Mouse (Mus musculus) spleen, postnatal 4 days (tissue): ENCODE data around the gene Tcp10c.
"Not testable (repeated sequence)": the region's sequence is repeated elsewhere in the genome, so short reads cannot be mapped to it uniquely, and the experiment has no call there.

Experiments
- DNase-seq, 2 experiments: peaks; one replicate each; pipeline ENCODE4 v3.0.0; 2022; ENCODE audit warnings: low spot score in 2 of 2

The Tcp10c gene

DNA sequence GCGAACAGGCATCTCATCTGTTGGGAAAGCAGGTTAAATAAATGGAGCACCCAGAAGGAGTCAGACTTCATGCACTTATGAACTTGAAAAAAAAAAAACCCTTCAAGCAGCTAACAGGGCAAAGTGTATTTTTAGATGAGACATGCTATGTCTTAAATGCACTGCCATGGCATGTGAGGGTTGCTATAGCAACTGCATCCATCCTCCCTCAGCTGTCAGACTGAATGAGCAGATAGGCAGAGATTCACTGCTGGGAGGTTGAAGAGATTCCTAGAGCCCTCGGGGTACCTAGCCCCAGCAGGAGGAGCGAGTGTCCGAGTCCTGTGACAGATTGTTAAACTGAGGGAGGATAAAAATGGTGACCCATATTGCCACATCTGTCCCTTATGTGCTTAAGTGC lies 36.6 kb downstream of the Tcp10c start:
- DNase-seq: not testable (repeated sequence)

DNA sequence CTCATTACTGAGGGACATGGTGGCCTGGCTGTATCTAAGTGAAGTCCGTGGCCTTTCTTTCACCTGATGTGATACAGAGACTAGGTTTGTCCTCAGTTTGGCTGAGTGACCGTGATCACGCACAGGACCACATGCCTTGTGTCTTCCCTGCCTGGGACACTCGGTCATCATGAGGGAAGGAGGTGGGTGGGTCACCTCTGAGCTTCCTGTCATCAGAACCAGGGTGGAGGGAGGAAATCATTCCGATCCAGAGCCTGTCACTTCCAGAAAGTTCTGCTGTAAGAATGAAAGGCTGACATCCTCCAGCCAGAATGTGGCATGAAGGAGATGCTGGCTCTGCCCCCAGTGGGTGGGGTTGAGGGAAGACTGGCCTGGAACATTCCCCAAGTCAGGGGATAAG lies 45.6 kb downstream of the Tcp10c start:
- peak in 1 of 2 experiments; percentile 10 for DNase-seq

- not testable (repeated sequence) for DNase-seq
Observed at GRCm38 (mm10) chr17:13402118-13402517, 47.7 kb downstream of the Tcp10c start.

- DNase-seq: not testable (repeated sequence)
Observed at GRCm38 (mm10) chr17:13403527-13404131, 49.3 kb downstream of the Tcp10c start.

DNA sequence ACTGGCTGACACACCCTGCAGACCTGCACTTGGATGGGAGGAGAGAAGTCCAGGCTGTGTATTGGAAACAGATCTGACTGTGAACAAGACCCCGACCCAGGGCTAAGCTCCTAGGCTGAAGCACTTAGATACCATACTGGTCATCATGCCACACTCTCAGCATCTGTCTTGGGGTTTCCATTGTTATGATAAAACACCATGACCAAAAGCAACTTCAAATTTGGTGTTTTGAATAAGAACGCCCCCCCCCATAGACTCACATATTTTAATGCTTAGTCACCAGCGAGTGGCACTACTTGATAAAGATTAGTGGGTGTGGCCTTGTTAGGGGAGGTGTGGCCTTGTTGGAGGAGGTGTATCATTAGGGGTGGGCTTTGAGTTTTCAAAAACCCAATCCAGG lies 51.7 kb downstream of the Tcp10c start:
- not testable (repeated sequence) for DNase-seq

- not testable (repeated sequence) for DNase-seq
Observed at GRCm38 (mm10) chr17:13406701-13407100, 52.3 kb downstream of the Tcp10c start.

DNA sequence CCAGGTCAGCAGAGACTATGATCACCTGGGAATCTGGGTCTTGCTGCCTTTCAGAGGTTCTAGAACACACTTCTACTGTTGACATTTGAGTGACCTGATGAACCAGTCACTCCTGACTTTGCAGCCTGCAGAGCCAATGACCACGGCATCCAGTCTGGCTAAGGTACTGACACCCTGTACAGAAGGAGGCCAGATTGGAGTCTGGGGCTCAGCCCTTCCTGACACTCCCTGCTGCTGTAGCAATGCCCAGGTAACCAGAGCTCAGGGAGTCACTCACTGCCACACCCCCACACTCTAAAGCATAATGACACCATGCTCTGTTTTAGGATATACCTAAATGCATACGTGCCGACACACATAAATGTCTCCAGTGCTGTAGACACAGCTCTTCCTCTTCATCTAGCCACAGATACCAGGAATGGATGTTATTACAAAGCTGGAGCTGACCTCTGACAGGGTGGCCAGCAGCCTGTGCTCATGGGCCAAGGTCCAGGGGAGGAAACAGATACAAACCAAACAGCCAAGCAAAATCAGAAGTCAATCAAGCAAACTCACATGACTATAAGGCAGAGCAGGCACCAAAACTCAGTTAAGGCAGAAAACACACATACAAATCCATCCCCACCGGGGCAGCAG lies 53.4 kb downstream of the Tcp10c start:
- not testable (repeated sequence) for DNase-seq

GRCm38 (mm10) chr17:13408257-13408633 lies 53.9 kb downstream of the Tcp10c start:
- DNase-seq: not testable (repeated sequence)

- DNase-seq: not testable (repeated sequence)
Observed at GRCm38 (mm10) chr17:13421022-13421591, 66.7 kb downstream of the Tcp10c start.

- not testable (repeated sequence) for DNase-seq
Observed at GRCm38 (mm10) chr17:13422638-13423037, 68.3 kb downstream of the Tcp10c start.

- not testable (repeated sequence) for DNase-seq
Observed at GRCm38 (mm10) chr17:13423373-13424024, 69.1 kb downstream of the Tcp10c start.

DNA sequence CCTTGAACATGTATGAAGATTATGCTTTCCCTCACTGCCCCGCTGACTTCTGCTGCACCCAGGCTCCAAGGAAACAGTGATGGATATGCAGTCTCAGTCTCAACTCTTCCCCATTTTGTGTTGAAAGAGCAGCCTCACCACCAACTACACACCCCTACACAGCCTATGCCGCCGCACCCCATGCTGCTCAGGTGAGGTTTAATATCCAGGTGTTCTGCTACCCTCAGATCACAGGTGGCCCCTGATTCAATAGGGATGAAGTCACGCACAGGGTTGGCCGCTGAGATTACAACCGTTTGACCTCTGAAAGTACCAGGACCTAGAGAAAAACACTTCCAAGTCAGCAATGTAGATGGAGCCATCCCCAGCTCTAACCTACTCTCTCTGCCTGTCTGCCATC lies 69.9 kb downstream of the Tcp10c start:
- DNase-seq: not testable (repeated sequence)

GRCm38 (mm10) chr17:13425694-13426093 lies 71.3 kb downstream of the Tcp10c start:
- DNase-seq: not testable (repeated sequence)

GRCm38 (mm10) chr17:13426508-13426907 lies 72.1 kb downstream of the Tcp10c start:
- DNase-seq: not testable (repeated sequence)
